In genomic region chr9:9243834-9244233, GRCm38 (mm10) we compare ENCODE assay signal across 23 mouse cellular contexts. TPM values are rescaled to one million over a fixed set of nuclear protein-coding genes. Genes with fewer than 3 reads are reported as not detected.
DNase-seq lines count a peak whose midpoint lies in the region; ATAC-seq and TF ChIP-seq lines count a peak whose summit lies in the region.
"Had no signal": no experiment of that assay in that cellular context is flagged by ENCODE, and none has a peak within 500 bp of the region (broad histone marks: within the 10 kb centered on the region; RNA-seq: fewer than 3 reads in every experiment).

No protein-coding gene starts in this region.

- no peak for DNase-seq in intestine, embryonic 14.5 days (ENCODE audit: low spot score)
- DNase-seq in adrenal gland, adult 8-10 months: no peak
- no peak for DNase-seq in heart, postnatal 10 days
- DNase-seq in urinary bladder, postnatal 14 days (ENCODE audit: low spot score): no peak
- DNase-seq: adrenal gland, adult 2 months; adrenal gland, postnatal 10 days; adrenal gland, postnatal 14 days; adrenal gland, postnatal 25 days; adrenal gland, postnatal 36 days; B cell, adult 2 months; cerebellum, adult 11 months; cerebellum, adult 11-12 months; cerebellum, adult 18-20 months had no signal

- H3K27me3 ChIP-seq in intestine, embryonic 14.5 days (replicated peaks; ENCODE audit: control insufficient read depth, insufficient read depth, low read length): no peaks in the 10 kb centered on the region
- H3K27me3 ChIP-seq in intestine, embryonic 15.5 days (replicated peaks): no peaks in the 10 kb centered on the region
- no peaks in the 10 kb centered on the region for H3K27me3 ChIP-seq in intestine, embryonic 16.5 days (replicated peaks; ENCODE audit: control insufficient read depth, insufficient read depth, low read length)
- no peaks in the 10 kb centered on the region for H3K27me3 ChIP-seq in intestine, postnatal 0 days (replicated peaks; ENCODE audit: control insufficient read depth, insufficient read depth, low read length)
- no peaks in the 10 kb centered on the region for H3K27me3 ChIP-seq in forebrain, embryonic 16.5 days (replicated peaks; ENCODE audit: control insufficient read depth, insufficient read depth, low read length)
- H3K27me3 ChIP-seq: CH12.LX, Patski had no signal

- no peak overlapping the region for H3K4me3 ChIP-seq in intestine, embryonic 14.5 days (ENCODE audit: low read depth, low read length)
- H3K4me3 ChIP-seq in intestine, embryonic 15.5 days (replicated peaks): no peak overlapping the region
- H3K4me3 ChIP-seq in intestine, embryonic 16.5 days (ENCODE audit: low read length): no peak overlapping the region
- H3K4me3 ChIP-seq in intestine, postnatal 0 days (ENCODE audit: low read depth, low read length): no peak overlapping the region
- H3K4me3 ChIP-seq in forebrain, embryonic 16.5 days (replicated peaks; ENCODE audit: low read length): no peak overlapping the region

- no peaks in the 10 kb centered on the region for H3K36me3 ChIP-seq in intestine, embryonic 14.5 days (ENCODE audit: control insufficient read depth, insufficient read depth, low read length)
- H3K36me3 ChIP-seq in intestine, embryonic 15.5 days: no peaks in the 10 kb centered on the region
- H3K36me3 ChIP-seq in intestine, embryonic 16.5 days (ENCODE audit: control insufficient read depth, insufficient read depth, low read length): no peaks in the 10 kb centered on the region
- H3K36me3 ChIP-seq in intestine, postnatal 0 days (ENCODE audit: control insufficient read depth, insufficient read depth): no peaks in the 10 kb centered on the region
- no peaks in the 10 kb centered on the region for H3K36me3 ChIP-seq in forebrain, embryonic 16.5 days (ENCODE audit: control insufficient read depth, insufficient read depth)
- H3K36me3 ChIP-seq: G1E had no signal

- H3K27ac ChIP-seq in intestine, embryonic 14.5 days (ENCODE audit: low read depth): no peak overlapping the region
- H3K27ac ChIP-seq in intestine, embryonic 15.5 days: no peak overlapping the region
- H3K27ac ChIP-seq in intestine, embryonic 16.5 days (ENCODE audit: low read length): no peak overlapping the region
- H3K27ac ChIP-seq in intestine, postnatal 0 days (ENCODE audit: low read depth, low read length): no peak overlapping the region
- no peak overlapping the region for H3K27ac ChIP-seq in forebrain, embryonic 16.5 days (ENCODE audit: low read length)

- no peak for TF ChIP-seq CTCF in intestine, postnatal 0 days (IDR thresholded peaks at IDR 0.05; ENCODE audit: low read depth)

- intact Hi-C loops in heart, postnatal 10 days (cut with DNase I): no loop called here

- H3K9ac ChIP-seq in intestine, embryonic 14.5 days (ENCODE audit: low read length): no peak overlapping the region
- no peak overlapping the region for H3K9ac ChIP-seq in intestine, embryonic 15.5 days
- H3K9ac ChIP-seq in intestine, embryonic 16.5 days (ENCODE audit: low read depth, low read length): no peak overlapping the region
- no peak overlapping the region for H3K9ac ChIP-seq in intestine, postnatal 0 days (ENCODE audit: low read depth, low read length)
- H3K9ac ChIP-seq in forebrain, embryonic 16.5 days (replicated peaks; ENCODE audit: low read depth, low read length): no peak overlapping the region

- ATAC-seq in intestine, embryonic 14.5 days (replicated peaks; ENCODE audit: low FRiP score, low TSS enrichment, low read depth): peak; percentile 51; the same call in 1 of the 2 replicates
- peak; percentile 65 for ATAC-seq in intestine, embryonic 15.5 days
- peak; percentile 78 for ATAC-seq in intestine, embryonic 16.5 days
- ATAC-seq in intestine, postnatal 0 days: peak; percentile 75
- no peak for ATAC-seq in forebrain, embryonic 16.5 days
- ATAC-seq: activated CD4-positive, CD25-positive, alpha-beta regulatory T cell, adult 4 months; CD4-positive, CD25-positive, alpha-beta regulatory T cell, adult 4 months; Patski had no signal

- no peak overlapping the region for H3K4me2 ChIP-seq in intestine, embryonic 14.5 days (ENCODE audit: low read length)
- H3K4me2 ChIP-seq in intestine, embryonic 15.5 days (replicated peaks): no peak overlapping the region
- H3K4me2 ChIP-seq in intestine, embryonic 16.5 days (ENCODE audit: low read depth, low read length): no peak overlapping the region
- H3K4me2 ChIP-seq in intestine, postnatal 0 days (replicated peaks; ENCODE audit: low read depth): no peak overlapping the region
- no peak overlapping the region for H3K4me2 ChIP-seq in forebrain, embryonic 16.5 days (ENCODE audit: low read length)

- no peaks in the 10 kb centered on the region for H3K9me3 ChIP-seq in intestine, embryonic 14.5 days (ENCODE audit: control insufficient read depth, low read length)
- H3K9me3 ChIP-seq in intestine, embryonic 15.5 days: no peaks in the 10 kb centered on the region
- H3K9me3 ChIP-seq in intestine, embryonic 16.5 days (ENCODE audit: control insufficient read depth, low read length): no peaks in the 10 kb centered on the region
- H3K9me3 ChIP-seq in intestine, postnatal 0 days (ENCODE audit: control insufficient read depth): no peaks in the 10 kb centered on the region
- H3K9me3 ChIP-seq in forebrain, embryonic 16.5 days (ENCODE audit: control insufficient read depth, low read length): no peaks in the 10 kb centered on the region
- H3K9me3 ChIP-seq: G1E had no signal

- H3K4me1 ChIP-seq in intestine, embryonic 14.5 days (replicated peaks; ENCODE audit: control insufficient read depth, insufficient read depth, low read length): no peaks in the 10 kb centered on the region
- H3K4me1 ChIP-seq in intestine, embryonic 15.5 days (replicated peaks): peaks cover 4% of the 10 kb centered on the region
- peaks cover 16% of the 10 kb centered on the region; the same call in 1 of the 2 replicates for H3K4me1 ChIP-seq in intestine, embryonic 16.5 days (ENCODE audit: control insufficient read depth, insufficient read depth, low read length)
- no peaks in the 10 kb centered on the region; the same call in 1 of the 2 replicates for H3K4me1 ChIP-seq in intestine, postnatal 0 days (replicated peaks; ENCODE audit: control insufficient read depth, insufficient read depth, low read length)
- peaks cover 6% of the 10 kb centered on the region; the same call in 1 of the 2 replicates for H3K4me1 ChIP-seq in forebrain, embryonic 16.5 days (replicated peaks; ENCODE audit: control insufficient read depth, insufficient read depth, low read length)

- 62% methylated on average over 4 of the region's 4 CpGs for WGBS in intestine, embryonic 14.5 days
- WGBS in intestine, embryonic 15.5 days: 57% methylated on average over 4 of the region's 4 CpGs
- WGBS in intestine, embryonic 16.5 days: 52% methylated on average over 4 of the region's 4 CpGs
- 51% methylated on average over 4 of the region's 4 CpGs for WGBS in intestine, postnatal 0 days
- 79% methylated on average over 4 of the region's 4 CpGs for WGBS in forebrain, embryonic 16.5 days

RNA-seq across cellular contexts. Expression of gene Arhgap42, which starts 4.9 kb away (rescaled TPM):
- polyA plus RNA-seq in intestine, embryonic 14.5 days (2014; fragmentation: Nextera tagmentation; extraction: Ambion mirVana): 36.3 and 39.4 TPM in 2 replicates
- polyA plus RNA-seq in intestine, embryonic 15.5 days (2015; fragmentation: Nextera tagmentation; extraction: Ambion mirVana): 34.5 and 43.0 TPM in 2 replicates
- polyA plus RNA-seq in intestine, embryonic 16.5 days (2015; fragmentation: Nextera tagmentation; extraction: Ambion mirVana): 28.9 and 30.5 TPM in 2 replicates
- polyA plus RNA-seq in intestine, postnatal 0 days (2015; fragmentation: Nextera tagmentation; extraction: Ambion mirVana): 23.4 and 27.2 TPM in 2 replicates
- total RNA-seq in adrenal gland, adult 8-10 months (2022): 10 to 100 TPM; 20.5 to 41.4 (median 27.8) TPM
- 10 to 100 TPM; 11.2 to 12.7 TPM for total RNA-seq in heart, postnatal 10 days (2021)
- 20.1 and 23.9 TPM in 2 replicates for polyA plus RNA-seq in forebrain, embryonic 16.5 days (2015; fragmentation: Nextera tagmentation; extraction: Ambion mirVana)
- total RNA-seq: CH12.LX, MEL had no signal
- polyA plus RNA-seq: activated CD4-positive, CD25-positive, alpha-beta regulatory T cell, adult 4 months; CD4-positive, CD25-positive, alpha-beta regulatory T cell, adult 4 months; G1E had no signal
